Mouse (Mus musculus): ENCODE results near the gene Smndc1.

GRCm38 (mm10) chr19:53419834-53420233 lies 29.5 kb upstream of the Smndc1 start:
- TF ChIP-seq EP300 (IDR thresholded peaks at IDR 0.05; ENCODE audit: low read depth) (no peak), CTCF (IDR thresholded peaks at IDR 0.05; ENCODE audit: low read depth) (peak; percentile 72)
